In genomic region chr13:21591618-21592017, GRCm38 (mm10) we compare ENCODE assay signal across 36 mouse cellular contexts. TPM values are rescaled to one million over a fixed set of nuclear protein-coding genes. Genes with fewer than 3 reads are reported as not detected.
DNase-seq lines count a peak whose midpoint lies in the region; ATAC-seq and TF ChIP-seq lines count a peak whose summit lies in the region.
"Had no signal": no experiment of that assay in that cellular context is flagged by ENCODE, and none has a peak within 500 bp of the region (broad histone marks: within the 10 kb centered on the region; RNA-seq: fewer than 3 reads in every experiment).

No protein-coding gene starts in this region.

- H3K36me3 ChIP-seq in hindbrain, embryonic 14.5 days (replicated peaks; ENCODE audit: control insufficient read depth, insufficient read depth) = no peaks in the 10 kb centered on the region
- H3K36me3 ChIP-seq in hindbrain, embryonic 16.5 days (ENCODE audit: control insufficient read depth, insufficient read depth, low read length) = no peaks in the 10 kb centered on the region
- no peaks in the 10 kb centered on the region for H3K36me3 ChIP-seq in midbrain, embryonic 14.5 days (ENCODE audit: control insufficient read depth, insufficient read depth, low read length)
- H3K36me3 ChIP-seq in midbrain, embryonic 16.5 days (ENCODE audit: control insufficient read depth, insufficient read depth, low read length) = no peaks in the 10 kb centered on the region
- no peaks in the 10 kb centered on the region for H3K36me3 ChIP-seq in stomach, postnatal 0 days (ENCODE audit: control insufficient read depth, insufficient read depth, low read length)
- H3K36me3 ChIP-seq: forebrain, embryonic 10.5 days; forebrain, embryonic 15.5 days; liver, embryonic 12.5 days; neural tube, embryonic 13.5 days had no signal

- no peak overlapping the region for H3K4me3 ChIP-seq in hindbrain, embryonic 14.5 days (replicated peaks; ENCODE audit: low read length)
- H3K4me3 ChIP-seq in hindbrain, embryonic 16.5 days (ENCODE audit: low read length) = no peak overlapping the region
- no peak overlapping the region for H3K4me3 ChIP-seq in midbrain, embryonic 14.5 days (replicated peaks; ENCODE audit: low read depth, low read length)
- H3K4me3 ChIP-seq in midbrain, embryonic 16.5 days (ENCODE audit: low read depth, low read length) = no peak overlapping the region
- no peak overlapping the region for H3K4me3 ChIP-seq in stomach, postnatal 0 days (ENCODE audit: low read depth, low read length)
- H3K4me3 ChIP-seq: forebrain, embryonic 10.5 days; forebrain, embryonic 15.5 days; heart, adult 2 months; liver, embryonic 12.5 days; neural tube, embryonic 13.5 days had no signal

- 0 out of 2 replicates have a peak, but pooled peaks cover 6% of the 10 kb centered on the region for H3K9me3 ChIP-seq in hindbrain, embryonic 14.5 days (ENCODE audit: control insufficient read depth, low read length)
- no peaks in the 10 kb centered on the region for H3K9me3 ChIP-seq in hindbrain, embryonic 16.5 days (ENCODE audit: control insufficient read depth, low read length)
- no peaks in the 10 kb centered on the region; the same call in 1 of the 2 replicates for H3K9me3 ChIP-seq in midbrain, embryonic 14.5 days (ENCODE audit: control insufficient read depth, low read length)
- no peaks in the 10 kb centered on the region for H3K9me3 ChIP-seq in midbrain, embryonic 16.5 days (replicated peaks; ENCODE audit: control insufficient read depth, low read length, poor library complexity, severe bottlenecking)
- H3K9me3 ChIP-seq in stomach, postnatal 0 days (ENCODE audit: control insufficient read depth, low read length) = no peaks in the 10 kb centered on the region
- H3K9me3 ChIP-seq: forebrain, embryonic 10.5 days; forebrain, embryonic 15.5 days; liver, embryonic 12.5 days had no signal

- no peak for TF ChIP-seq CTCF in stomach, postnatal 0 days (IDR thresholded peaks at IDR 0.05; ENCODE audit: low read depth)

- H3K4me1 ChIP-seq in hindbrain, embryonic 14.5 days (replicated peaks; ENCODE audit: control insufficient read depth, insufficient read depth, low read length) = no peaks in the 10 kb centered on the region
- H3K4me1 ChIP-seq in hindbrain, embryonic 16.5 days (ENCODE audit: control insufficient read depth, insufficient read depth, low read depth, low read length) = no peaks in the 10 kb centered on the region
- H3K4me1 ChIP-seq in midbrain, embryonic 14.5 days (ENCODE audit: control insufficient read depth, insufficient read depth, low read length) = no peaks in the 10 kb centered on the region
- no peaks in the 10 kb centered on the region for H3K4me1 ChIP-seq in midbrain, embryonic 16.5 days (ENCODE audit: control insufficient read depth, insufficient read depth, low read length)
- H3K4me1 ChIP-seq in stomach, postnatal 0 days (replicated peaks; ENCODE audit: control insufficient read depth, insufficient read depth) = no peaks in the 10 kb centered on the region
- H3K4me1 ChIP-seq: forebrain, embryonic 10.5 days; forebrain, embryonic 15.5 days; liver, embryonic 12.5 days; neural tube, embryonic 13.5 days had no signal

- no peaks in the 10 kb centered on the region for H3K27me3 ChIP-seq in hindbrain, embryonic 14.5 days (ENCODE audit: control insufficient read depth, insufficient read depth, low read length)
- no peaks in the 10 kb centered on the region for H3K27me3 ChIP-seq in hindbrain, embryonic 16.5 days (replicated peaks; ENCODE audit: control insufficient read depth, insufficient read depth, low read length)
- no peaks in the 10 kb centered on the region for H3K27me3 ChIP-seq in midbrain, embryonic 14.5 days (ENCODE audit: control insufficient read depth, insufficient read depth, low read length)
- no peaks in the 10 kb centered on the region for H3K27me3 ChIP-seq in midbrain, embryonic 16.5 days (ENCODE audit: control insufficient read depth, insufficient read depth, low read depth, low read length)
- no peaks in the 10 kb centered on the region for H3K27me3 ChIP-seq in stomach, postnatal 0 days (ENCODE audit: control insufficient read depth, insufficient read depth, low read length)
- H3K27me3 ChIP-seq: forebrain, embryonic 15.5 days; liver, embryonic 12.5 days; neural tube, embryonic 13.5 days had no signal

- H3K9ac ChIP-seq in hindbrain, embryonic 14.5 days = no peak overlapping the region
- H3K9ac ChIP-seq in hindbrain, embryonic 16.5 days (ENCODE audit: low read depth, low read length) = no peak overlapping the region
- H3K9ac ChIP-seq in midbrain, embryonic 14.5 days (replicated peaks; ENCODE audit: low read length) = no peak overlapping the region
- H3K9ac ChIP-seq in midbrain, embryonic 16.5 days (ENCODE audit: low read depth, low read length) = no peak overlapping the region
- no peak overlapping the region for H3K9ac ChIP-seq in stomach, postnatal 0 days (ENCODE audit: low read length)
- H3K9ac ChIP-seq: forebrain, embryonic 15.5 days; liver, embryonic 12.5 days; liver, postnatal 0 days; neural tube, embryonic 13.5 days had no signal

- TF ChIP-seq EP300 in stomach, postnatal 0 days (optimal IDR thresholded peaks at IDR 0.05) = no peak

- WGBS in hindbrain, embryonic 14.5 days = 65% methylated on average over 2 of the region's 2 CpGs
- 69% methylated on average over 2 of the region's 2 CpGs for WGBS in hindbrain, embryonic 16.5 days
- WGBS in midbrain, embryonic 14.5 days = 65% methylated on average over 2 of the region's 2 CpGs
- WGBS in midbrain, embryonic 16.5 days = 76% methylated on average over 2 of the region's 2 CpGs
- WGBS in stomach, postnatal 0 days = 57% methylated on average over 2 of the region's 2 CpGs

- DNase-seq in heart, adult 11 months = peak; percentile 8
- no peak for DNase-seq in heart, postnatal 25 days (ENCODE audit: low spot score)
- DNase-seq in hindbrain, embryonic 14.5 days (ENCODE audit: low spot score) = no peak
- DNase-seq in midbrain, embryonic 14.5 days = no peak
- DNase-seq in stomach, postnatal 0 days (ENCODE audit: low spot score) = no peak
- no peak for DNase-seq in right cerebral cortex, postnatal 4 days
- DNase-seq: adrenal gland, postnatal 14 days; cerebellum, adult 11 months; cerebellum, adult 9-10 months; cerebellum, postnatal 36 days; embryo, embryonic 11 days; gastrocnemius, postnatal 25 days; heart, adult 2 months; kidney, adult 8-10 months; kidney, postnatal 4 days; layer of hippocampus, postnatal 36 days; left cerebral cortex, postnatal 4 days; liver, postnatal 0 days had no signal

- intact Hi-C loops in heart, postnatal 25 days (cut with DNase I) = no loop called here

- ATAC-seq in hindbrain, embryonic 14.5 days (ENCODE audit: low FRiP score) = peak; percentile 51; the same call in 1 of the 2 replicates
- no peak for ATAC-seq in hindbrain, embryonic 16.5 days
- ATAC-seq in midbrain, embryonic 14.5 days (ENCODE audit: low FRiP score, low TSS enrichment) = peak; percentile 64; the same call in 1 of the 2 replicates
- no peak for ATAC-seq in midbrain, embryonic 16.5 days
- ATAC-seq in stomach, postnatal 0 days (ENCODE audit: low FRiP score, low TSS enrichment) = 0 out of 2 replicates have a peak, but pooled peaks have one; percentile 26
- ATAC-seq: forebrain, embryonic 15.5 days; intestine, embryonic 16.5 days; liver, embryonic 12.5 days; liver, postnatal 0 days; Patski had no signal

- no peak overlapping the region for H3K4me2 ChIP-seq in hindbrain, embryonic 14.5 days (replicated peaks)
- H3K4me2 ChIP-seq in hindbrain, embryonic 16.5 days (ENCODE audit: low read length) = no peak overlapping the region
- H3K4me2 ChIP-seq in midbrain, embryonic 14.5 days (ENCODE audit: low read length) = no peak overlapping the region
- no peak overlapping the region for H3K4me2 ChIP-seq in midbrain, embryonic 16.5 days (ENCODE audit: low read length)
- no peak overlapping the region for H3K4me2 ChIP-seq in stomach, postnatal 0 days (replicated peaks; ENCODE audit: low read depth)
- H3K4me2 ChIP-seq: forebrain, embryonic 15.5 days; liver, embryonic 12.5 days; neural tube, embryonic 13.5 days had no signal

- no peak overlapping the region for H3K27ac ChIP-seq in hindbrain, embryonic 14.5 days
- no peak overlapping the region for H3K27ac ChIP-seq in hindbrain, embryonic 16.5 days (ENCODE audit: low read depth, low read length)
- H3K27ac ChIP-seq in midbrain, embryonic 14.5 days (replicated peaks; ENCODE audit: low read depth, low read length) = no peak overlapping the region
- no peak overlapping the region for H3K27ac ChIP-seq in midbrain, embryonic 16.5 days (ENCODE audit: low read length)
- no peak overlapping the region for H3K27ac ChIP-seq in stomach, postnatal 0 days (replicated peaks)
- H3K27ac ChIP-seq: forebrain, embryonic 10.5 days; forebrain, embryonic 15.5 days; heart, adult 2 months; kidney, postnatal 0 days; liver, embryonic 12.5 days; neural tube, embryonic 13.5 days had no signal

RNA-seq across cellular contexts. Expression of gene Olfr1364, which starts 10.1 kb away (rescaled TPM):
- total RNA-seq in heart, postnatal 25 days (2021) = not detected
- not detected in 2 replicates for polyA plus RNA-seq in hindbrain, embryonic 14.5 days (2014; fragmentation: Nextera tagmentation; extraction: Ambion mirVana)
- polyA plus RNA-seq in hindbrain, embryonic 16.5 days (2015; fragmentation: Nextera tagmentation; extraction: Ambion mirVana) = not detected in 2 replicates
- not detected in 2 replicates for polyA plus RNA-seq in midbrain, embryonic 14.5 days (2014; fragmentation: Nextera tagmentation; extraction: Ambion mirVana)
- not detected in 2 replicates for polyA plus RNA-seq in midbrain, embryonic 16.5 days (2015; fragmentation: Nextera tagmentation; extraction: Ambion mirVana)
- not detected in 2 replicates for polyA plus RNA-seq in stomach, postnatal 0 days (2015; fragmentation: Nextera tagmentation; extraction: Ambion mirVana)
- total RNA-seq: adrenal gland, postnatal 14 days; gastrocnemius, adult 18-20 months; gastrocnemius, postnatal 25 days; heart, adult 2 months; hematopoietic stem cell, adult 5-6 weeks; layer of hippocampus, adult 8-10 months; layer of hippocampus, postnatal 36 days; left cerebral cortex, postnatal 4 days; megakaryocyte progenitor cell, adult 5-6 weeks; MEL had no signal
- polyA plus RNA-seq: forebrain, embryonic 10.5 days; forebrain, embryonic 15.5 days; frontal cortex, adult 2 months; heart, adult 2 months; heart, embryonic 14.5 days; intestine, embryonic 16.5 days; kidney, postnatal 0 days; limb, embryonic 14.5 days; liver, embryonic 12.5 days; liver, postnatal 0 days; neural tube, embryonic 13.5 days; Patski; urinary bladder, adult 2 months had no signal

RNA-seq across cellular contexts. Expression of gene Olfr1362, which starts 22.2 kb away (rescaled TPM):
- not detected for total RNA-seq in heart, postnatal 25 days (2021)
- polyA plus RNA-seq in hindbrain, embryonic 14.5 days (2014; fragmentation: Nextera tagmentation; extraction: Ambion mirVana) = not detected in 2 replicates
- not detected in 2 replicates for polyA plus RNA-seq in hindbrain, embryonic 16.5 days (2015; fragmentation: Nextera tagmentation; extraction: Ambion mirVana)
- polyA plus RNA-seq in midbrain, embryonic 14.5 days (2014; fragmentation: Nextera tagmentation; extraction: Ambion mirVana) = not detected in 2 replicates
- not detected in 2 replicates for polyA plus RNA-seq in midbrain, embryonic 16.5 days (2015; fragmentation: Nextera tagmentation; extraction: Ambion mirVana)
- not detected in 2 replicates for polyA plus RNA-seq in stomach, postnatal 0 days (2015; fragmentation: Nextera tagmentation; extraction: Ambion mirVana)
- total RNA-seq: adrenal gland, postnatal 14 days; gastrocnemius, adult 18-20 months; gastrocnemius, postnatal 25 days; heart, adult 2 months; hematopoietic stem cell, adult 5-6 weeks; layer of hippocampus, adult 8-10 months; layer of hippocampus, postnatal 36 days; left cerebral cortex, postnatal 4 days; megakaryocyte progenitor cell, adult 5-6 weeks; MEL had no signal
- polyA plus RNA-seq: forebrain, embryonic 10.5 days; forebrain, embryonic 15.5 days; frontal cortex, adult 2 months; heart, adult 2 months; heart, embryonic 14.5 days; intestine, embryonic 16.5 days; kidney, postnatal 0 days; limb, embryonic 14.5 days; liver, embryonic 12.5 days; liver, postnatal 0 days; neural tube, embryonic 13.5 days; Patski; urinary bladder, adult 2 months had no signal

RNA-seq across cellular contexts. Expression of gene Olfr1535, which starts 31.9 kb away (rescaled TPM):
- not detected for total RNA-seq in heart, postnatal 25 days (2021)
- polyA plus RNA-seq in hindbrain, embryonic 14.5 days (2014; fragmentation: Nextera tagmentation; extraction: Ambion mirVana) = 0.04 TPM in 1 of 2 replicates, not detected in the other
- polyA plus RNA-seq in hindbrain, embryonic 16.5 days (2015; fragmentation: Nextera tagmentation; extraction: Ambion mirVana) = 0.05 and 0.09 TPM in 2 replicates
- 0.05 and 0.13 TPM in 2 replicates for polyA plus RNA-seq in midbrain, embryonic 14.5 days (2014; fragmentation: Nextera tagmentation; extraction: Ambion mirVana)
- polyA plus RNA-seq in midbrain, embryonic 16.5 days (2015; fragmentation: Nextera tagmentation; extraction: Ambion mirVana) = not detected in 2 replicates
- 0.04 TPM in 1 of 2 replicates, not detected in the other for polyA plus RNA-seq in stomach, postnatal 0 days (2015; fragmentation: Nextera tagmentation; extraction: Ambion mirVana)
- total RNA-seq: adrenal gland, postnatal 14 days; gastrocnemius, adult 18-20 months; gastrocnemius, postnatal 25 days; heart, adult 2 months; hematopoietic stem cell, adult 5-6 weeks; layer of hippocampus, adult 8-10 months; layer of hippocampus, postnatal 36 days; left cerebral cortex, postnatal 4 days; megakaryocyte progenitor cell, adult 5-6 weeks; MEL had no signal
- polyA plus RNA-seq: forebrain, embryonic 10.5 days; frontal cortex, adult 2 months; heart, adult 2 months; heart, embryonic 14.5 days; intestine, embryonic 16.5 days; kidney, postnatal 0 days; limb, embryonic 14.5 days; liver, embryonic 12.5 days; liver, postnatal 0 days; neural tube, embryonic 13.5 days; urinary bladder, adult 2 months had no signal

RNA-seq across cellular contexts. Expression of gene Olfr1366, which starts 49.0 kb away (rescaled TPM):
- not detected for total RNA-seq in heart, postnatal 25 days (2021)
- polyA plus RNA-seq in hindbrain, embryonic 14.5 days (2014; fragmentation: Nextera tagmentation; extraction: Ambion mirVana) = 0.08 and 0.21 TPM in 2 replicates
- polyA plus RNA-seq in hindbrain, embryonic 16.5 days (2015; fragmentation: Nextera tagmentation; extraction: Ambion mirVana) = 0.11 and 0.13 TPM in 2 replicates
- 0.07 and 0.20 TPM in 2 replicates for polyA plus RNA-seq in midbrain, embryonic 14.5 days (2014; fragmentation: Nextera tagmentation; extraction: Ambion mirVana)
- polyA plus RNA-seq in midbrain, embryonic 16.5 days (2015; fragmentation: Nextera tagmentation; extraction: Ambion mirVana) = 0.09 and 0.15 TPM in 2 replicates
- 0.07 TPM in 2 replicates for polyA plus RNA-seq in stomach, postnatal 0 days (2015; fragmentation: Nextera tagmentation; extraction: Ambion mirVana)
- total RNA-seq: adrenal gland, postnatal 14 days; gastrocnemius, adult 18-20 months; gastrocnemius, postnatal 25 days; heart, adult 2 months; hematopoietic stem cell, adult 5-6 weeks; layer of hippocampus, adult 8-10 months; layer of hippocampus, postnatal 36 days; left cerebral cortex, postnatal 4 days; megakaryocyte progenitor cell, adult 5-6 weeks; MEL had no signal
- polyA plus RNA-seq: frontal cortex, adult 2 months; heart, adult 2 months; liver, embryonic 12.5 days; liver, postnatal 0 days; urinary bladder, adult 2 months had no signal

RNA-seq across cellular contexts. Expression of gene Olfr11, which starts 50.7 kb away (rescaled TPM):
- not detected for total RNA-seq in heart, postnatal 25 days (2021)
- not detected in 2 replicates for polyA plus RNA-seq in hindbrain, embryonic 14.5 days (2014; fragmentation: Nextera tagmentation; extraction: Ambion mirVana)
- polyA plus RNA-seq in hindbrain, embryonic 16.5 days (2015; fragmentation: Nextera tagmentation; extraction: Ambion mirVana) = 0.05 TPM in 1 of 2 replicates, not detected in the other
- not detected in 2 replicates for polyA plus RNA-seq in midbrain, embryonic 14.5 days (2014; fragmentation: Nextera tagmentation; extraction: Ambion mirVana)
- 0.07 TPM in 1 of 2 replicates, not detected in the other for polyA plus RNA-seq in midbrain, embryonic 16.5 days (2015; fragmentation: Nextera tagmentation; extraction: Ambion mirVana)
- polyA plus RNA-seq in stomach, postnatal 0 days (2015; fragmentation: Nextera tagmentation; extraction: Ambion mirVana) = not detected in 2 replicates
- total RNA-seq: adrenal gland, postnatal 14 days; gastrocnemius, adult 18-20 months; gastrocnemius, postnatal 25 days; heart, adult 2 months; hematopoietic stem cell, adult 5-6 weeks; layer of hippocampus, adult 8-10 months; layer of hippocampus, postnatal 36 days; left cerebral cortex, postnatal 4 days; megakaryocyte progenitor cell, adult 5-6 weeks had no signal
- polyA plus RNA-seq: forebrain, embryonic 10.5 days; forebrain, embryonic 15.5 days; frontal cortex, adult 2 months; heart, adult 2 months; heart, embryonic 14.5 days; intestine, embryonic 16.5 days; kidney, postnatal 0 days; limb, embryonic 14.5 days; liver, embryonic 12.5 days; liver, postnatal 0 days; Patski; urinary bladder, adult 2 months had no signal

Comparison
In these comparisons a context has a peak if more than half of its experiments do, and no peak if none do; other contexts are left out.
1. ATAC-seq: peak in hindbrain, embryonic 14.5 days (single experiment), midbrain, embryonic 14.5 days (single experiment) and stomach, postnatal 0 days (single experiment); none in hindbrain, embryonic 16.5 days (single experiment) and midbrain, embryonic 16.5 days (single experiment).